10 mouse cellular contexts compared by ENCODE assay signal in genomic region chr6:64236351-64236750, GRCm38 (mm10).
DNase-seq lines count a peak whose midpoint lies in the region; ATAC-seq and TF ChIP-seq lines count a peak whose summit lies in the region.
"Had no signal": no experiment of that assay in that cellular context is flagged by ENCODE, and none has a peak within 500 bp of the region (broad histone marks: within the 10 kb centered on the region; RNA-seq: fewer than 3 reads in every experiment).

No protein-coding gene starts in this region.

- H3K36me3 ChIP-seq in midbrain, postnatal 0 days (ENCODE audit: insufficient read depth, low read length), result no peaks in the 10 kb centered on the region
- H3K36me3 ChIP-seq in midbrain, embryonic 15.5 days (replicated peaks), result no peaks in the 10 kb centered on the region
- H3K36me3 ChIP-seq: heart, embryonic 10.5 days had no signal

- no peak overlapping the region for H3K4me3 ChIP-seq in midbrain, postnatal 0 days (ENCODE audit: low read depth, low read length)
- no peak overlapping the region for H3K4me3 ChIP-seq in midbrain, embryonic 15.5 days
- H3K4me3 ChIP-seq: heart, embryonic 10.5 days had no signal

- H3K9me3 ChIP-seq in midbrain, postnatal 0 days (ENCODE audit: low read length), result no peaks in the 10 kb centered on the region
- no peaks in the 10 kb centered on the region for H3K9me3 ChIP-seq in midbrain, embryonic 15.5 days
- H3K9me3 ChIP-seq: heart, embryonic 10.5 days had no signal

- TF ChIP-seq CTCF in midbrain, postnatal 0 days (IDR thresholded peaks at IDR 0.05), result no peak

- intact Hi-C loops in heart, postnatal 14 days (cut with DNase I), result no loop called here
- intact Hi-C loops in left cerebral cortex, postnatal 4 days (cut with DNase I), result no loop called here

- peak; percentile 3 for DNase-seq in adrenal gland, adult 2 months
- DNase-seq in adrenal gland, adult 18-20 months (ENCODE audit: low spot score in 2 of 2), result no peak
- DNase-seq in heart, postnatal 14 days, result peak; percentile 2 to 5
- DNase-seq in heart, adult 18-20 months, result no peak
- peak; percentile 49 for DNase-seq in midbrain, postnatal 0 days (ENCODE audit: low spot score)
- DNase-seq in left cerebral cortex, postnatal 4 days, result peak; percentile 42
- no peak for DNase-seq in urinary bladder, adult 2 months (ENCODE audit: low spot score)
- DNase-seq: cerebellum, postnatal 25 days had no signal

- H3K9ac ChIP-seq in midbrain, postnatal 0 days (replicated peaks; ENCODE audit: low read length, poor library complexity, severe bottlenecking), result no peak overlapping the region
- H3K9ac ChIP-seq in midbrain, embryonic 15.5 days, result no peak overlapping the region

- 72% methylated on average over 3 of the region's 3 CpGs for WGBS in midbrain, postnatal 0 days
- WGBS in midbrain, embryonic 15.5 days, result 73% methylated on average over 3 of the region's 3 CpGs

- no peaks in the 10 kb centered on the region for H3K27me3 ChIP-seq in midbrain, postnatal 0 days (ENCODE audit: insufficient read depth, low read length)
- no peaks in the 10 kb centered on the region for H3K27me3 ChIP-seq in midbrain, embryonic 15.5 days (replicated peaks)

- no peak for ATAC-seq in midbrain, postnatal 0 days (ENCODE audit: low FRiP score)
- ATAC-seq in midbrain, embryonic 15.5 days (replicated peaks), result no peak

- no peaks in the 10 kb centered on the region for H3K4me1 ChIP-seq in midbrain, postnatal 0 days (ENCODE audit: insufficient read depth, low read length)
- H3K4me1 ChIP-seq in midbrain, embryonic 15.5 days, result no peaks in the 10 kb centered on the region
- H3K4me1 ChIP-seq: heart, embryonic 10.5 days had no signal

- H3K27ac ChIP-seq in midbrain, postnatal 0 days (ENCODE audit: low read depth, low read length), result no peak overlapping the region
- H3K27ac ChIP-seq in midbrain, embryonic 15.5 days, result no peak overlapping the region
- H3K27ac ChIP-seq: heart, embryonic 10.5 days had no signal

- no peak overlapping the region for H3K4me2 ChIP-seq in midbrain, postnatal 0 days (ENCODE audit: low read depth, low read length, poor library complexity, severe bottlenecking)
- no peak overlapping the region for H3K4me2 ChIP-seq in midbrain, embryonic 15.5 days

Comparison
In these comparisons a context has a peak if more than half of its experiments do, and no peak if none do; other contexts are left out.
1. DNase-seq: peak in adrenal gland, adult 2 months (single experiment), heart, postnatal 14 days (2 of 2), midbrain, postnatal 0 days (single experiment) and left cerebral cortex, postnatal 4 days (single experiment); none in adrenal gland, adult 18-20 months (0 of 2), heart, adult 18-20 months (0 of 2) and urinary bladder, adult 2 months (single experiment).